Mouse (Mus musculus): ENCODE results near the gene Dhrs11. TPM values are rescaled to one million over a fixed set of nuclear protein-coding genes. Genes with fewer than 3 reads are reported as not detected.

Dhrs11 gene
- polyA plus RNA-seq, 1 experiment = 35.2 TPM

DNA sequence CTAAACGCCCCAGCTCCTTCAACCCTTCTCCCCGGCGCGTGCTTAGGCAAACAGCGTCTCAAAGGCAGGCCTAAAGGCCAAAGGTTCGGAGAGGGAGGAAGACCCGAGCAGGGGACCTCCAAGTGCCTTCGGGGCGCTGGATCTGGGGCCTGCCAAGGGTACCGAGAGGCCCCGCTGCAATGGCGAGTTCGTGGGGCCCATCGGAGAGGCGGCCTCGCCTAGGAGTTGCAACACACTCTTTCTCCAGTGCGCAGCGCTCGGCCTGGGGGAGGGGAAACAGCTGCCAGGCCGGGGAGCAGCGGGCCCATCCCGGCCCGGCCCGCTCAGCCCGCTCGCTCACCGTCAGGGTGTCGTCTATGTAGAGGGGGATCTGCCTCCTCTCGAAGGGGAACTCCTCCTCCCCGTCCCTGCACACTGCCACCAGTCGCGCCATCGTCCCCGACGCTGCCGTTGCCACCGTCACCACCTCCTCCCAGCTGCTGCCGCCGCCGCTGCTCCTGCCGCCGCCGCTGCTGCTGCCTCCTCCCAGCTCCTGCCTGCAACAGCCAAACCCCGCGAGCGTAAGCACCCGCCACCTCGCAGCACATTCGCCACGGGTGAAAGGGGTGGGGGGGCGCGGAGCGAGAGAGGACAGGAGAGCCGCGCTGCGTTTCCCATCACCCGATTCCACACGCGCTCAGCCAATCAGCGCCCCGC lies 40.9 kb upstream of the Dhrs11 start:
- H3K4me1 ChIP-seq (ENCODE audit: control insufficient read depth, insufficient read depth, low read length) = no peaks in the 10 kb centered on the region
- peak overlapping the region; percentile 95 for H3K27ac ChIP-seq (ENCODE audit: control insufficient read depth, insufficient read depth, low read depth, low read length)
- H3K36me3 ChIP-seq (ENCODE audit: control insufficient read depth, insufficient read depth, low read length) = no peaks in the 10 kb centered on the region; the same call in 1 of the 2 replicates
- peak overlapping the region; percentile 95 for H3K4me3 ChIP-seq (ENCODE audit: control insufficient read depth, low read depth, low read length)
- H3K27me3 ChIP-seq (ENCODE audit: control insufficient read depth, insufficient read depth, low read length) = no peaks in the 10 kb centered on the region
- TF ChIP-seq CTCF (IDR thresholded peaks at IDR 0.05; ENCODE audit: control insufficient read depth, insufficient read depth, insufficient replicate concordance, low read depth, low read length) (no peak), POLR2A (IDR thresholded peaks at IDR 0.05; ENCODE audit: control insufficient read depth, low read depth, low read length) (peak; percentile 85)

DNA sequence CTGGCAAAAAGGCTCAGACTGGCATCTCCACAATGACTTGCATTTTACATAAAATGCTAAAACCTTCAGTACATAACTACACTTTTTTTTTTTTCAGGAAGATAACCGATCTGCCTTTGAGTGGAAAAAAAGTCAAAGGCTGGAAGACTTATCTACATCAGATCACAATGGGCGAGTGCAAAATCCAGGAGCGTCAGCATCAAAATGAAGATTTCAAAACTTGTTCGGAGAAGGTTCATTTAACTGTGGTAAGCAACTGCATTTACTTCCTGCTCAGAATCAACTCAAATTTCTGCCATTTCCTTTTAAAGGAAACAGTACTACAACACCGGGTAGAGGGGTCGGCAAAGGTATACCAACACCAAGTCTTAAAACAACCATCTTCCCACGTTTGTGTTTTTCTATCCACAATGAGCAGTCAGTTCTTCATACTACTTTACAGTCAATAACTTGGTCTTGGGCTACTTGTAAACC lies 40.0 kb upstream of the Dhrs11 start:
- no peak for TF ChIP-seq POLR2A (IDR thresholded peaks at IDR 0.05; ENCODE audit: control insufficient read depth, low read depth, low read length)
- no peak for TF ChIP-seq CTCF (IDR thresholded peaks at IDR 0.05; ENCODE audit: control insufficient read depth, insufficient read depth, insufficient replicate concordance, low read depth, low read length)
- Histone ChIP-seq H3K27ac (ENCODE audit: control insufficient read depth, insufficient read depth, low read depth, low read length) (peak overlapping the region; percentile 95), H3K36me3 (ENCODE audit: control insufficient read depth, insufficient read depth, low read length) (no peaks in the 10 kb centered on the region; the same call in 1 of the 2 replicates), H3K27me3 (ENCODE audit: control insufficient read depth, insufficient read depth, low read length) (no peaks in the 10 kb centered on the region), H3K4me3 (ENCODE audit: control insufficient read depth, low read depth, low read length) (peak overlapping the region; percentile 95; the same call in 1 of the 2 replicates), H3K4me1 (ENCODE audit: control insufficient read depth, insufficient read depth, low read length) (no peaks in the 10 kb centered on the region)

DNA sequence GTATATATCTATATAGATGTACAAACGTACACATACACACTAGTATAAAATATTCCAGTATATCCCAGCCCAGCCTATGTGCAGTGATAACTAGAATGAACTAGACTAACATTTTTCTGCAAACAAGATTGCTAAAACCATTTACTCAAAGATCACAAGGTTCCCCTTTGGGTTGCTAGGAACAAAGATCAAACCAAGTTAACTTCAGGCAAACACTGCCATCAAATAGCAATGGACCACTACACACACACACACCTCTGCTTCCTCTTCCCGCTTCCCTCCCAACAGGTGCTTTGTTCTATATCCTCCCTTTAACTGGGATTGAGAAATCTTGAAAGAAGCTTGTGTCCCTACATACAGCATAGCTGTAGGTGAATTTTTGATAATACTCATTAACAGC lies 38.8 kb upstream of the Dhrs11 start:
- H3K27me3 ChIP-seq (ENCODE audit: control insufficient read depth, insufficient read depth, low read length) = no peaks in the 10 kb centered on the region
- H3K27ac ChIP-seq (ENCODE audit: control insufficient read depth, insufficient read depth, low read depth, low read length) = no peak overlapping the region
- H3K4me1 ChIP-seq (ENCODE audit: control insufficient read depth, insufficient read depth, low read length) = no peaks in the 10 kb centered on the region
- peak overlapping the region; percentile 25; the same call in 1 of the 2 replicates for H3K4me3 ChIP-seq (ENCODE audit: control insufficient read depth, low read depth, low read length)
- no peaks in the 10 kb centered on the region for H3K36me3 ChIP-seq (ENCODE audit: control insufficient read depth, insufficient read depth, low read length)
- TF ChIP-seq CTCF (IDR thresholded peaks at IDR 0.05; ENCODE audit: control insufficient read depth, insufficient read depth, insufficient replicate concordance, low read depth, low read length) = no peak
- TF ChIP-seq POLR2A (IDR thresholded peaks at IDR 0.05; ENCODE audit: control insufficient read depth, low read depth, low read length) = no peak

DNA sequence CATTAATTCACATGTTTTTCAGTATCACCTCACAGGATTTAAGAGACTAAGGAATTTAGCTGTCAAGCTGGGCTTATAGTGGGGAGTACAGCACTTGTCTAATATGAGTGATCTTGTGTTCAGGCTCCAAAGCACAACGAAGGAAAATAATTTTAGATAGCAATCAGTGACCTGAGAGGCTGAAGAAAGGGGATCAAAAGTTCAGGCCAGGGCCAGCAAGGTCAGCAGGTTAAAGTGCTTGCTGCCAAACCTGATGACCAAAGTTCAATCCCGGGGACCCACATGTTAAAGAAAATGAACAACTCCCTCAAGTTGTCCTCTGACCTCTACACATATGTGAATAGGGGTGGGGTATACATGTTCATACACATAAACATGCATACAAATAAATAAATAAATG lies 36.5 kb upstream of the Dhrs11 start:
- Histone ChIP-seq H3K27me3 (ENCODE audit: control insufficient read depth, insufficient read depth, low read length) (no peaks in the 10 kb centered on the region), H3K4me1 (ENCODE audit: control insufficient read depth, insufficient read depth, low read length) (no peaks in the 10 kb centered on the region), H3K27ac (ENCODE audit: control insufficient read depth, insufficient read depth, low read depth, low read length) (no peak overlapping the region), H3K36me3 (ENCODE audit: control insufficient read depth, insufficient read depth, low read length) (no peaks in the 10 kb centered on the region), H3K4me3 (ENCODE audit: control insufficient read depth, low read depth, low read length) (no peak overlapping the region)
- no peak for TF ChIP-seq CTCF (IDR thresholded peaks at IDR 0.05; ENCODE audit: control insufficient read depth, insufficient read depth, insufficient replicate concordance, low read depth, low read length)
- no peak for TF ChIP-seq POLR2A (IDR thresholded peaks at IDR 0.05; ENCODE audit: control insufficient read depth, low read depth, low read length)

DNA sequence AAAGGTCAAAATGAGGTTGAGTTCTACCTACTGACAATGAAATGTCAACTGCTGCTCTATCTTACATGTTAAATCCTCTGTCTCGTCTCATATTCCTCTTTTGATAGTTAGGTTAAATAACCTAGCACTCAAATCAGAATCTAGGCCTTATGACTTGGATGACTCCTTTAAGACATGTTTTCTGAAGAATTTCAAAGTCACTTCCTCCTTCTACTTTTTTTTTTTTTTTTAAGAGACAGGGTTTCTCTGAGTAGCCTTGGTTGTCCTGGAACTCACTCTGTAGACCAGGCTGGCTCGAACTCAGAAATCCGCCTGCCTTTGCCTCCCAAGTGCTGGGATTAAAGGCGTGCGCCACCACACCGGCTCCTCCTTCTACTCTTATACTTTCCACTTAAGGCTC lies 26.5 kb upstream of the Dhrs11 start:
- Histone ChIP-seq H3K4me1 (ENCODE audit: control insufficient read depth, insufficient read depth, low read length) (no peaks in the 10 kb centered on the region), H3K27me3 (ENCODE audit: control insufficient read depth, insufficient read depth, low read length) (no peaks in the 10 kb centered on the region), H3K27ac (ENCODE audit: control insufficient read depth, insufficient read depth, low read depth, low read length) (no peak overlapping the region), H3K4me3 (ENCODE audit: control insufficient read depth, low read depth, low read length) (no peak overlapping the region), H3K36me3 (ENCODE audit: control insufficient read depth, insufficient read depth, low read length) (no peaks in the 10 kb centered on the region)
- TF ChIP-seq CTCF (IDR thresholded peaks at IDR 0.05; ENCODE audit: control insufficient read depth, insufficient read depth, insufficient replicate concordance, low read depth, low read length) (no peak), POLR2A (IDR thresholded peaks at IDR 0.05; ENCODE audit: control insufficient read depth, low read depth, low read length) (no peak)

DNA sequence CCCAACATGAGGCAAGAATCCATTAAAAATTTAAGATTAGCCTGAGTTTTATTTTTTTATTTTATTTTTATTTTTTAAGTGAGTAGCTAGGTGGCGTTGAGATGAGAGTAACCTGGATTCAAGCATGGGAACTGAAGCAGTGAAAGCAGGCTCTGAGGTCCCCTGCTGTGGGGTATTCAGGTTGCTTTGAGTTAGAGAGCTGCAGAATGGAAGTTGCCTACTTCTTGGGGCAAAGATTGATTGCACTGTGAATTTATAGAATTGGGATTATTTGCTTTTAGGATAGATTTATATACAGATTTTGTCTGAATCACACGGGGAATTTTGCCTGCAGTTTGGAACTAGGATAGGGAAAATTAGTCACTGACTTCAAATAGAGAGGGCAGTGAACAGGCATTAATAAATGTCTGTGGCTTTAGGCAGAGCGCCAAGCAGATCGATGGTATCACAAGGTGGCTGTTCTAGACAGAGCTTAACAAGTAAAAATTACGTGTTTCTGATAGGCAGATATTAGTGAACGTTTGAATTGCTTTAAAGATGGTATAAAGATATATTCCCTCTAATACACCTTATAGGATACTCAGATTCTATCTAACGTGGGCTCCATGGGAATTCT lies 18.8 kb upstream of the Dhrs11 start:
- TF ChIP-seq POLR2A (IDR thresholded peaks at IDR 0.05; ENCODE audit: control insufficient read depth, low read depth, low read length) (no peak), CTCF (IDR thresholded peaks at IDR 0.05; ENCODE audit: control insufficient read depth, insufficient read depth, insufficient replicate concordance, low read depth, low read length) (no peak)

DNA sequence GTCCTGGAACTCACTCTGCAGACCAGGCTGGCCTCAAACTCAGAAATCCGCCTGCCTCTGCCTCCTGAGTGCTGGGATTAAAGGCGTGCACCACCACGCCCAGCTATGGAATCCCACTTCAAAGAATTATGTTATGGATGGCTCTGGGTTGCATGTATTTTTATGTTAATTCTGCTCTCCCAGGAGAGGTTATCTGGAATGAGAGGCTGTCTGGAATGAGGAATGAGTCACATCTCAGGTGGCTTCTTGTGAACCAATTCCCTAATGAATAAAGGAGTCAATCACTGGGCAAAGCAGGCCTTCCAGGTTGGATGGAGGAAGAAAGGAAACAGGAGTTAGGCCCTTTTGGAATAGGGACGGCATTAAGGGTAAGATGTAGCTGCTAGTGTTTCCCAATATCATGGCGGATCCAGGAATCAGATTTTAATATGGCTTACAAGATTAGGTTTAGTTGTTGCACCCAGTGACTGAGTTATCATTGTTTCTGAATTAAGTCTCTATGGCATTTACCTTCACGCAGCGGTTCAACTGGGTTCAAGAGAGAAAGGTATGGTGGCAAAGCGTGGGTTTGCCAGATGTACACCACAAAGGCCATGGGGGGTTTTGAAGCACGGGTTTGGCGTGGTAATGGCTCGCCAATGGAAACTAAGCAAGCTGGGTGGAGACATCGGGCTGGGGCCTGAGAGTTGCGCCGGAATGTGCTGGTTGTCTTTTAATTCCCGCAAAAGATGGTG lies 18.1 kb upstream of the Dhrs11 start:
- no peaks in the 10 kb centered on the region; the same call in 1 of the 2 replicates for H3K36me3 ChIP-seq (ENCODE audit: control insufficient read depth, insufficient read depth, low read length)
- H3K4me1 ChIP-seq (ENCODE audit: control insufficient read depth, insufficient read depth, low read length) = no peaks in the 10 kb centered on the region
- H3K27me3 ChIP-seq (ENCODE audit: control insufficient read depth, insufficient read depth, low read length) = no peaks in the 10 kb centered on the region
- no peak overlapping the region for H3K27ac ChIP-seq (ENCODE audit: control insufficient read depth, insufficient read depth, low read depth, low read length)
- TF ChIP-seq CTCF (IDR thresholded peaks at IDR 0.05; ENCODE audit: control insufficient read depth, insufficient read depth, insufficient replicate concordance, low read depth, low read length) (no peak), POLR2A (IDR thresholded peaks at IDR 0.05; ENCODE audit: control insufficient read depth, low read depth, low read length) (no peak)
- no peak overlapping the region for H3K4me3 ChIP-seq (ENCODE audit: control insufficient read depth, low read depth, low read length)

More for the DNA sequence above, 18.8 kb upstream of the Dhrs11 start:
- no peaks in the 10 kb centered on the region for H3K27me3 ChIP-seq (ENCODE audit: control insufficient read depth, insufficient read depth, low read length)
- H3K4me3 ChIP-seq (ENCODE audit: control insufficient read depth, low read depth, low read length) = no peak overlapping the region
- no peak overlapping the region for H3K27ac ChIP-seq (ENCODE audit: control insufficient read depth, insufficient read depth, low read depth, low read length)
- no peaks in the 10 kb centered on the region for H3K4me1 ChIP-seq (ENCODE audit: control insufficient read depth, insufficient read depth, low read length)
- no peaks in the 10 kb centered on the region; the same call in 1 of the 2 replicates for H3K36me3 ChIP-seq (ENCODE audit: control insufficient read depth, insufficient read depth, low read length)

Measured in testis, adult 2 months (tissue).